Mouse (Mus musculus) limb, embryonic 15.5 days (tissue): Measurements from ENCODE around the gene Vasn. TPM values are rescaled to one million over a fixed set of nuclear protein-coding genes. Genes with fewer than 3 reads are reported as not detected.
A peak's percentile ranks its signal among the peaks of the same experiment; 100 is the strongest.
"Not testable (repeated sequence)": the region's sequence is repeated elsewhere in the genome, so short reads cannot be mapped to it uniquely, and the experiment has no call there.

Experiments
- ATAC-seq: fragments of 200-750 bp; cut with Nextera tagmentation; 2 replicates; pipeline ENCODE4 v1.8.0; 2017; ENCODE audit warnings: low read depth, moderate TSS enrichment; ENCODE audit not compliant: insufficient number of reproducible peaks, low FRiP score, low TSS enrichment
- H3K27ac ChIP-seq: fragments of 300-500 bp; sonication (generic); 2 replicates; pipeline ENCODE4 v1.5.1; 2015; ENCODE audit warnings: moderate library complexity, mild to moderate bottlenecking, inconsistent platforms
- H3K27me3 ChIP-seq: fragments of 300-500 bp; sonication (generic); 2 replicates; pipeline ENCODE4 v1.6.1; 2015; ENCODE audit warnings: inconsistent platforms
- H3K36me3 ChIP-seq: fragments of 300-500 bp; sonication (generic); 2 replicates; pipeline ENCODE4 v1.6.1; 2015; ENCODE audit warnings: inconsistent platforms
- H3K4me1 ChIP-seq: fragments of 300-500 bp; sonication (generic); 2 replicates; pipeline ENCODE4 v1.6.1; 2015; ENCODE audit warnings: inconsistent platforms
- H3K4me2 ChIP-seq: fragments of 300-500 bp; sonication (generic); 2 replicates; pipeline ENCODE4 v1.6.1; 2015; ENCODE audit warnings: mild to moderate bottlenecking, inconsistent platforms
- H3K4me3 ChIP-seq: fragments of 300-500 bp; sonication (generic); 2 replicates; pipeline ENCODE4 v1.5.1; 2015; ENCODE audit warnings: mild to moderate bottlenecking, inconsistent platforms
- H3K9ac ChIP-seq: fragments of 300-500 bp; sonication (generic); 2 replicates; pipeline ENCODE4 v1.6.1; 2015; ENCODE audit warnings: inconsistent platforms
- H3K9me3 ChIP-seq: fragments of 300-500 bp; sonication (generic); 2 replicates; pipeline ENCODE4 v1.6.1; 2016; ENCODE audit warnings: inconsistent platforms
- WGBS: fragments of 180-500 bp; shearing (Covaris S2); methylation state at CpG from one replicate; pipeline ENCODE4 v1.1.7; 2015; 5-methylcytosine and 5-hydroxymethylcytosine counted together
- polyA plus RNA-seq: library from polyadenylated mRNA; unstranded; fragments of >200 nt; fragmentation: Nextera tagmentation; extraction: Ambion mirVana; gene quantifications from 2 replicates; pipeline ENCODE4 v1.2.1, GENCODE M21; 2015

Gene Vasn
- polyA plus RNA-seq, 1 experiment from 2014 or later: 41.5 TPM

- no peaks in the 10 kb centered on the region for H3K27me3 ChIP-seq
- peaks cover 22% of the 10 kb centered on the region for H3K36me3 ChIP-seq
- peak within 1 kb of the TSS; percentile 61 for H3K9ac ChIP-seq
- peaks cover 20% of the 10 kb centered on the region for H3K4me1 ChIP-seq
- H3K27ac ChIP-seq: peak within 1 kb of the TSS; percentile 17; the same call in 1 of the 2 replicates
- H3K4me3 ChIP-seq: peak within 1 kb of the TSS; percentile 64
- under 1% methylated on average over 47 of the region's 47 CpGs for WGBS
- peak; percentile 87 for ATAC-seq
- H3K9me3 ChIP-seq: no peaks in the 10 kb centered on the region
- H3K4me2 ChIP-seq: peak within 1 kb of the TSS; percentile 91
These were observed 39.6 kb downstream of the Vasn start, which contains the start of gene Coro7 for GRCm38 (mm10) chr16:4679121-4680018. Gene Coro7, minus strand, starts transcription at chr16:4679777.

- ATAC-seq, H3K4me2 ChIP-seq, H3K9me3 ChIP-seq, H3K27ac ChIP-seq, H3K9ac ChIP-seq, H3K36me3 ChIP-seq, H3K27me3 ChIP-seq, H3K4me3 ChIP-seq: not testable (repeated sequence)
- WGBS: 83% methylated on average over 3 of the region's 3 CpGs
- peaks cover 28% of the 10 kb centered on the region for H3K4me1 ChIP-seq
These were observed 41.2 kb downstream of the Vasn start for GRCm38 (mm10) chr16:4680922-4681455.

GRCm38 (mm10) chr16:4682628-4683179 lies 43.0 kb downstream of the Vasn start:
- H3K27ac ChIP-seq: peak overlapping the region; percentile 93; the same call in 1 of the 2 replicates
- peak overlapping the region; percentile 75; the same call in 1 of the 2 replicates for H3K4me3 ChIP-seq
- H3K9me3 ChIP-seq: no peaks in the 10 kb centered on the region
- H3K4me1 ChIP-seq: peaks cover 28% of the 10 kb centered on the region
- H3K27me3 ChIP-seq: no peaks in the 10 kb centered on the region
- peak overlapping the region; percentile 85; the same call in 1 of the 2 replicates for H3K4me2 ChIP-seq
- WGBS: 78% methylated on average over 4 of the region's 4 CpGs
- H3K9ac ChIP-seq: no peak overlapping the region
- peaks cover 9% of the 10 kb centered on the region for H3K36me3 ChIP-seq
- ATAC-seq: no peak

- Histone ChIP-seq H3K4me1 (peaks cover 28% of the 10 kb centered on the region), H3K9ac (peak overlapping the region; percentile 82; the same call in 1 of the 2 replicates), H3K4me2 (peak overlapping the region; percentile 85), H3K27me3 (no peaks in the 10 kb centered on the region), H3K27ac (peak overlapping the region; percentile 93), H3K4me3 (peak overlapping the region; percentile 75), H3K9me3 (no peaks in the 10 kb centered on the region), H3K36me3 (peaks cover 13% of the 10 kb centered on the region)
- 19% methylated on average over 9 of the region's 9 CpGs for WGBS
- no peak for ATAC-seq
These were observed 43.4 kb downstream of the Vasn start for GRCm38 (mm10) chr16:4683193-4683580.

- under 1% methylated on average over 54 of the region's 54 CpGs for WGBS
- no peaks in the 10 kb centered on the region for H3K9me3 ChIP-seq
- peak overlapping the region; percentile 93 for H3K27ac ChIP-seq
- no peaks in the 10 kb centered on the region for H3K27me3 ChIP-seq
- H3K9ac ChIP-seq: peak overlapping the region; percentile 82
- peaks cover 22% of the 10 kb centered on the region for H3K4me1 ChIP-seq
- H3K4me2 ChIP-seq: peak overlapping the region; percentile 85
- peaks cover 16% of the 10 kb centered on the region for H3K36me3 ChIP-seq
- ATAC-seq: peak; percentile 88
- peak overlapping the region; percentile 75 for H3K4me3 ChIP-seq
These were observed 44.1 kb downstream of the Vasn start for GRCm38 (mm10) chr16:4683581-4684456.

GRCm38 (mm10) chr16:4684457-4684791 lies 44.7 kb downstream of the Vasn start:
- peaks cover 22% of the 10 kb centered on the region for H3K36me3 ChIP-seq
- no peak for ATAC-seq
- H3K4me3 ChIP-seq: peak overlapping the region; percentile 75
- WGBS: 1% methylated on average over 9 of the region's 9 CpGs
- no peaks in the 10 kb centered on the region for H3K27me3 ChIP-seq
- peak overlapping the region; percentile 82 for H3K9ac ChIP-seq
- peak overlapping the region; percentile 93 for H3K27ac ChIP-seq
- H3K4me2 ChIP-seq: peak overlapping the region; percentile 85
- no peaks in the 10 kb centered on the region for H3K9me3 ChIP-seq
- H3K4me1 ChIP-seq: peaks cover 16% of the 10 kb centered on the region

- not testable (repeated sequence) for H3K9me3 ChIP-seq, H3K4me3 ChIP-seq, H3K4me2 ChIP-seq, H3K27ac ChIP-seq, H3K4me1 ChIP-seq, ATAC-seq, H3K9ac ChIP-seq, H3K27me3 ChIP-seq
- 94% methylated on average over 4 of the region's 4 CpGs for WGBS
- peaks cover 67% of the 10 kb centered on the region for H3K36me3 ChIP-seq
These were observed 49.6 kb downstream of the Vasn start for GRCm38 (mm10) chr16:4689371-4689770.

Other genes starting within 250 kb of the Vasn start
- gene Adcy9, start 219.4 kb upstream of the Vasn start, polyA plus RNA-seq: 1.4 and 1.6 TPM in 2 replicates
- 36.8 and 81.2 TPM in 2 replicates for gene Srl, start 98.1 kb upstream of the Vasn start, polyA plus RNA-seq
- 20.4 and 20.7 TPM in 2 replicates for gene Tfap4, start 80.1 kb upstream of the Vasn start, polyA plus RNA-seq
- gene Glis2, start 45.2 kb upstream of the Vasn start, polyA plus RNA-seq: 31.7 and 34.9 TPM in 2 replicates
- 75.8 and 83.1 TPM in 2 replicates for gene Pam16, start 15.0 kb upstream of the Vasn start, polyA plus RNA-seq
- 60.5 and 65.1 TPM in 2 replicates for gene Dnaja3, start within 50 bp of the Vasn start, polyA plus RNA-seq
- gene Coro7, start 39.8 kb downstream of the Vasn start, polyA plus RNA-seq: 16.8 and 18.4 TPM in 2 replicates
- gene Nmral1, start 79.4 kb downstream of the Vasn start, polyA plus RNA-seq: 48.3 and 54.5 TPM in 2 replicates
- 99.6 and 106 TPM in 2 replicates for gene Hmox2, start 86.4 kb downstream of the Vasn start, polyA plus RNA-seq
- gene Cdip1, start 150.4 kb downstream of the Vasn start, polyA plus RNA-seq: 81.8 and 90.5 TPM in 2 replicates
- 0.24 and 0.88 TPM in 2 replicates for gene 4930562C15Rik, start 195.5 kb downstream of the Vasn start, polyA plus RNA-seq
- 43.4 and 49.3 TPM in 2 replicates for gene Ubald1, start 240.4 kb downstream of the Vasn start, polyA plus RNA-seq
- 85.9 and 89.9 TPM in 2 replicates for gene Mgrn1, start 246.3 kb downstream of the Vasn start, polyA plus RNA-seq